Mouse (Mus musculus) erythroblast, embryonic 14.5 days (primary cell): ENCODE results near the gene Slc11a1.

Experiments used
- GATA1 ChIP-seq: IDR thresholded peaks from 2 replicates; pipeline ENCODE4 v1.6.1; 2012; ENCODE audit warnings: low read length, inconsistent platforms, mixed read lengths
- TAL1 ChIP-seq: IDR thresholded peaks from 3 replicates; pipeline ENCODE4 v1.6.1; 2012; ENCODE audit warnings: low read length, inconsistent platforms, mixed read lengths

GRCm38 (mm10) chr1:74338626-74339025, 36.4 kb upstream of the Slc11a1 start:
- TF ChIP-seq GATA1 (no peak), TAL1 (no peak)
